Mouse (Mus musculus) layer of hippocampus, postnatal 10 days (tissue): ENCODE results near the gene Cd207. TPM values are rescaled to one million over a fixed set of nuclear protein-coding genes. Genes with fewer than 3 reads are reported as not detected.
"Not testable (repeated sequence)": the region's sequence is repeated elsewhere in the genome, so short reads cannot be mapped to it uniquely, and the experiment has no call there.

Experiments
- DNase-seq, 2 experiments: peaks; one replicate each; pipeline ENCODE4 v3.0.0; 2021; ENCODE audit warnings: low spot score in 2 of 2
- total RNA-seq, 2 experiments: library from RNA; stranded (reverse); gene quantifications; 2 replicates each; pipeline ENCODE4 v1.2.3; 2021

Gene Cd207
- total RNA-seq, 2 experiments from 2014 or later: not detected

- no peak for DNase-seq
Measured at GRCm38 (mm10) chr6:83699971-83700370, 22.3 kb upstream of the Cd207 start.

GRCm38 (mm10) chr6:83697932-83698331 is 20.3 kb upstream of the Cd207 start:
- no peak for DNase-seq

- no peak for DNase-seq
Measured at GRCm38 (mm10) chr6:83696684-83697083, 19.0 kb upstream of the Cd207 start.

- no peak for DNase-seq
Measured at GRCm38 (mm10) chr6:83695731-83696130, 18.1 kb upstream of the Cd207 start.

GRCm38 (mm10) chr6:83693835-83694234 is 16.2 kb upstream of the Cd207 start:
- peak; percentile 33 to 59 for DNase-seq

- DNase-seq: no peak
Measured at GRCm38 (mm10) chr6:83692962-83693361, 15.3 kb upstream of the Cd207 start.

- DNase-seq: no peak
Measured at GRCm38 (mm10) chr6:83690936-83691335, 13.3 kb upstream of the Cd207 start.

GRCm38 (mm10) chr6:83690277-83690676 is 12.6 kb upstream of the Cd207 start:
- DNase-seq: peak; percentile 47 to 50

GRCm38 (mm10) chr6:83689374-83689773 is 11.7 kb upstream of the Cd207 start:
- DNase-seq: no peak

GRCm38 (mm10) chr6:83673395-83673794 is 4.3 kb downstream of the Cd207 start:
- DNase-seq: peak; percentile 83 to 85

GRCm38 (mm10) chr6:83665009-83665408 is 12.6 kb downstream of the Cd207 start:
- DNase-seq: no peak

GRCm38 (mm10) chr6:83660821-83661220 is 16.8 kb downstream of the Cd207 start:
- no peak for DNase-seq

GRCm38 (mm10) chr6:83656087-83656486 is 21.6 kb downstream of the Cd207 start, which contains the start of gene Clec4f:
Gene Clec4f (minus strand): TSS chr6:83656187.
- no peak for DNase-seq

GRCm38 (mm10) chr6:83646715-83647114 is 30.9 kb downstream of the Cd207 start:
- DNase-seq: no peak

GRCm38 (mm10) chr6:83635329-83635728 is 42.3 kb downstream of the Cd207 start:
- DNase-seq: no peak

GRCm38 (mm10) chr6:83634631-83635030 is 43.0 kb downstream of the Cd207 start:
- DNase-seq: not testable (repeated sequence)

- DNase-seq: not testable (repeated sequence)
Measured at GRCm38 (mm10) chr6:83634106-83634505, 43.6 kb downstream of the Cd207 start.

- no peak for DNase-seq
Measured at GRCm38 (mm10) chr6:83631815-83632214, 45.8 kb downstream of the Cd207 start.

- no peak for DNase-seq
Measured at GRCm38 (mm10) chr6:83626781-83627180, 50.9 kb downstream of the Cd207 start.

Other genes with a start within 250 kb of the Cd207 start
- 100 to 1,000 TPM; 102 TPM for gene Tet3, start 218.8 kb downstream of the Cd207 start, total RNA-seq
- 10 to 100 TPM; 29.5 to 29.7 TPM for gene Dguok, start 170.9 kb downstream of the Cd207 start, total RNA-seq
- gene Actg2, start 141.6 kb downstream of the Cd207 start, total RNA-seq: under 1 TPM; 0.55 to 0.98 TPM
- 10 to 100 TPM; 38.7 to 39.0 TPM for gene Stambp, start 105.1 kb downstream of the Cd207 start, total RNA-seq
- gene Clec4f, start 21.7 kb downstream of the Cd207 start, total RNA-seq: not detected
- gene Vax2, start 33.4 kb upstream of the Cd207 start, total RNA-seq: not detected
- gene Atp6v1b1, start 65.1 kb upstream of the Cd207 start, total RNA-seq: under 1 TPM; 0.21 to 0.56 TPM
- not detected for gene Ankrd53, start 84.8 kb upstream of the Cd207 start, total RNA-seq
- gene Tex261, start 98.0 kb upstream of the Cd207 start, total RNA-seq: 10 to 100 TPM; 47.3 to 55.4 TPM
- gene Nagk, start 117.1 kb upstream of the Cd207 start, total RNA-seq: 10 to 100 TPM; 63.0 to 66.3 TPM
- gene Paip2b, start 153.9 kb upstream of the Cd207 start, total RNA-seq: 10 to 100 TPM; 42.4 to 43.3 TPM
- gene Zfp638, start 189.3 kb upstream of the Cd207 start, total RNA-seq: 100 to 1,000 TPM; 109 to 119 TPM